Mouse (Mus musculus) heart, adult 11 months (tissue): ENCODE data around the gene Gm49387.

Experiments used
- DNase-seq: peaks from one replicate; pipeline ENCODE4 v3.0.0; 2022

Gm49387 gene

GRCm38 (mm10) chr14:31572561-31573175 lies 68.0 kb downstream of the Gm49387 start:
- no peak for DNase-seq

GRCm38 (mm10) chr14:31571419-31571818 lies 69.3 kb downstream of the Gm49387 start:
- DNase-seq = no peak

- no peak for DNase-seq
Measured at GRCm38 (mm10) chr14:31570131-31570951, 70.3 kb downstream of the Gm49387 start.

DNA sequence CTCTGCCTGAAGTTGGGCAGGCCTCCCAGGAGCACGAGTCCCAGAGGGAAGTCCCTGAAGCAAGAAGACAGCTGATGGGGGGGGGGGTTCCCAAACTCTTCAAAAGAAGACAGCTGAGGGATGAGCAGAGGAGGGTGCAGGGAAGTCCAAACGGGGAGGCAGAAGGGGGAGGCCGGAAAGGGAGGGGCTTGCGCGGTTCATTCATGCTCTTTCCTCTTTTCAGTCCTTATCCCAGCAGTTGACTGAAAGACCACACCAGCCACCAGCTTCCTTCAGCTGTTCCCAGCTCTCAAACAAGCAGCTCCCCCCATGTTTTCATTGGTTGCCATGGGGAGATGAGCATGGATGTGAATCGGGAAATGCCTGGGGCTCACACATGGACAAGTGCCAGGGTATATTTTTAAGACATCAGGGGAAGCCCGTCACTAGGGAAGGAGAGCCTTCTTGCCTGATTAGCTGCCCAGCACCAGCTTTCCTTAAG lies 71.5 kb downstream of the Gm49387 start:
- peak; percentile 97 for DNase-seq

GRCm38 (mm10) chr14:31565478-31566212 lies 75.0 kb downstream of the Gm49387 start:
- DNase-seq = no peak

GRCm38 (mm10) chr14:31564452-31565179 lies 76.1 kb downstream of the Gm49387 start:
- peak; percentile 98 for DNase-seq

GRCm38 (mm10) chr14:31560886-31561285 lies 79.8 kb downstream of the Gm49387 start:
- DNase-seq = peak; percentile 97

GRCm38 (mm10) chr14:31559216-31559615 lies 81.5 kb downstream of the Gm49387 start:
- no peak for DNase-seq

GRCm38 (mm10) chr14:31557784-31558183 lies 82.9 kb downstream of the Gm49387 start:
- DNase-seq = no peak

DNA sequence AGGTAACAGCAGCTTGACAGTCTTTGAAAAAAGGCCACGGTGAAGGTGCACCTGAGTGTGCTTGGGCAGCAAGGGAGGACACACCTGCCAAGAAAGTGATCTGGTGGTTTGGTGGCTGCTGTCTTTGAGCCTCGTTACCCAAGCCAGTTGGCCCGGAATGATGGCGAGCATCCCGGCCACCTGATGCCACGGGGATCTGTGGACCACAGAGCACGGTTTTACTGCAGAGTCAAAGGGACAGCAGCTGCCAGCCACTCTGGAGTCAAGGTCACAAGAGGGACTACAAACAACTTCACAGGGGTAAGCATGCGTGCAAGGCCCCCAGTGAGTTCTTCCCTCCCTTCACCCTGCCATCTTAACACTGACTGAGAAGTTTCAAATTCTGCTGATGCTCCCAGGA lies 83.4 kb downstream of the Gm49387 start:
- DNase-seq = no peak

DNA sequence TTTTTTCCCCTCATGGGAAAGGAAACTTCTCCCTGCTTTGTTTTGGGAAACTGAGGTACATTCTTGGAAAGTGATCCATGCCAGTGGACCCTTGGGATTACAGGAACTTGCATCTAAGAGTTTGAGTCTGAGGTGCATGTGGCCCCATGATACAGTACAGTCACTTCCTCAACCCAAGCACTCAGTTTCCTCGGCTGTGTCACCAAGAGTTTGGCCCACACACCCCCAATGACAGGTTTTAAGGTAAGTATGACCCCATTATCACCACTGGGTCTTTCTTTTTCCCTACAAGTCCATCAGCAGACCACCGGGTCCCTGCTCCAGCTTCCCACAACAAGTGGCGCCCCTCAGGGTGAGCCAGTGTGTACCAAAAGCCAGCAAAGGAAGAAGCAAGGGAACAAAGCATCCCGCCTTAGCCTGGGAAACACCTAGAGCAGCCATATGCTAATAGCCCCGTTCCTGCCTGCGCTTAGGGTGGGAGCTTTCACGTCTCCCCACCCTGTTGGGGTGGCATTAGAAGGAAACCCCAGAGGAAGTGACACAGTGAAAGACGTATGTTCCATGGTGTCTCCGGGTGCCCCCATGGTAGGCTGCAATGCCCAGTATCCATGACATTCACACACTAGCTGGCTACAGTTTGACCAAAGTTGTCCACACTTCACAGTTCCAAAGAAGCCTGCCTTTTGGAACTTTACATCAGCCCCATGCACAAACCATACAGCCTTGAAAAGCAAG lies 84.0 kb downstream of the Gm49387 start:
- DNase-seq = no peak

DNA sequence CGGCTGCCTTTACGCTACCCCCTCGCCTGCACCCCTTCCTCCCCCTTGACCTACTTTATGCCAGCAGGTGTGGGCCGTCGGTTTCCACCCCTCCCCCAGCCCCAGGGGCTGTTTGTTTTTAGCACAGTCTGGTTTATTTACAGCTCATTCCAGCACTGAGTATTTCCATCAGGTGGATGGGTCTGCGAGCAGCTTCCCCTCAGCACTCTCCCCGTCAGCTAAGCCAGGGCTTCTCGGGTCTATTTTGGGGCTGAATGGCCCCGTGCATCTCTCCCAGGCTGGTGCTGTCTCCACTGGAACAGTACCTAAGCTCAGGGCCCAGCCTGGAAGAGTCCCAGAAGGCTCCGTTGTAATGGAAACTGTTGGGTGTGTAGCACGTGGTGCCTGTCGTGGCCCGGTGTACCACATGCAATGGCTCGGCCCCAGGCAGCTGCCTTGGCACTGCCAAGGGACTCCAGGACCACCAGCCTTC lies 84.7 kb downstream of the Gm49387 start:
- peak; percentile 90 for DNase-seq

- DNase-seq = no peak
Measured at GRCm38 (mm10) chr14:31555021-31555420, 85.7 kb downstream of the Gm49387 start.

DNA sequence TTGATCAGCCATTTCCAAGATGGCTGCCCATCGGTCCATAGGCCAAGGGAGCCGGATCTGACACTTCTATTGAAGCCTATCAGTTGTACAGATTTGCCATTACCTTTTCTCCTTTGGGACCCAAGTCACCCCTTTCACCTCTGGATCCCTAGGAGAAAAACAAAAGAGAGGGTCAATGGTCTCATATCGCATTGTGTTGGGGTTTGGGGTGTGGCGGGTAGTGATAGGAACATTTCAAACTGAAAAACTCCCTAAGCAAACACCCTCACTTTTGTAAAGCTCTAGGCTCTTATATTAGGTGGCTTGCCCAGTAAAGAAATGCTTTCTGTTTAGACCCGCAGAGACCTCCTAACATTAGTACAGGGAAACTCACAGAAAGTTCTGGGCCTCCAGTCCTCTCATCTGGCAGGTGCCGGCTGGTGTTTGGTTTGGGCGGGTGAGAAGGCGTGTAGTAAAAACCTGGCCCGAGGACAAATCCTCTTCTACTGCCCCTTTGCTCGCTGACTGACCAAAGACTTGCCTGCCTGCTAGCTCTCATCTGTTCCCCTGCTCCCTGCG lies 96.7 kb downstream of the Gm49387 start:
- DNase-seq = no peak

DNA sequence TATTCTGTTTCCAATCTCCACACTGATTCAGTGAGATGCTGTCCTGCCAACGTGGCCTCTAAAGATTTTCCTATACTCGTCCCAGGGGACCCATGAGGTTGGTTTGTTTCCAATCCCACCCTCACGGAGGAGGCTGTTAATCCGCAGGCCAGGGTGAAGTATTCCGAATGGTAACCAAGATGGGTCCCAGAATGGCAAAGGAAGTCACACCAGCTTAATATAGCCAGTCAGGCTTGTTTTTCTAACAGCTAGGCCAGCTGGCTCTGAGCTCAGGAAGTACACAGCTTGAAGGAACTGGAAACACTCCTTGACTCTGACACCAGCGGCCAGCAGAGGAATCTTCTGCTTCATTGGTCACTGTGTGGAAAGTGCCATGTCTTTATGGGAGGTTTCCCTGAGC lies 103.4 kb downstream of the Gm49387 start:
- DNase-seq = peak; percentile 96

GRCm38 (mm10) chr14:31532656-31533055 lies 108.0 kb downstream of the Gm49387 start:
- no peak for DNase-seq

GRCm38 (mm10) chr14:31531506-31532148 lies 109.1 kb downstream of the Gm49387 start:
- peak; percentile 94 for DNase-seq

GRCm38 (mm10) chr14:31530847-31531246 lies 109.8 kb downstream of the Gm49387 start:
- DNase-seq = no peak

DNA sequence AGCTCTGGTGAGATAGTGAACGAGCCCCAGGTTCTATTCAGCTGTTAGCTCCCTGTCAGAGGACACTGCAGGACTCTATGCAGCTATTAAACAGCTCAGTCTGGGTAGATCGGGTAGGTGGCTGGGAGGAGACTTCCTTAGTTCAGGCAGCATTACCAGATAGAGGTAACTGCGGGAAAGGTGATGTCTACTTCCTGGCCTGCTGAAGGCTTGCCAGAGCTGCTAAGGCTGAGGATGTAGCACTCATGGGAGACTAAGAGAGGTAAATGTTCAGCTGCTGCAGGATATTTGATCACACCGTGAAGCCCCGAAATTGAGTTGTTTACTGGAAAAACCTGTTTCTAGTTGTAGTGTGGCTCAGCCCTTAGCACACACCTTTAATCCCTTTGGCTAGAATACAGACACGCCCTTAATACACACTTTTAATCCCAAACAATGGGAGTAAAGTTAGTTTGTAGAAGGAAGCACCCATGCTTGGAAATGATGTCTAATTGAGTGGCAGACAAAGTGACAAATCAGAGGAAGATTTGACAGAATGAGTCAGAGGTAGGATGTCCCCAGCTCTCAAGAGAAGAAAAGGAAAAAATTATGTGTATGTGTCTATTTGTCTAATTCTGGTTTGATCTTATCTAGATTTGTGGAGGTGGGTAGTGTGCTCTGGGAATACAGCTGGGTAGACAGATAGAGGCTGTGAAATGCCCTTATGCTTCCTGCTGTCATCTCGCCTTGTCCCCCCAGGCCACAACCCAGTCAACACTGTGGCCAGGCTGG lies 115.5 kb downstream of the Gm49387 start:
- DNase-seq = no peak

- DNase-seq = no peak
Measured at GRCm38 (mm10) chr14:31521318-31521717, 119.4 kb downstream of the Gm49387 start.
